Mouse (Mus musculus): ENCODE measurements around the gene Olfr544. TPM values are rescaled to one million over a fixed set of nuclear protein-coding genes. Genes with fewer than 3 reads are reported as not detected.
A peak's percentile ranks its signal among the peaks of the same experiment; 100 is the strongest.

The Olfr544 gene
- total RNA-seq (2014; fragmentation: Nextera tagmentation) (not detected in 2 replicates), total RNA-seq (2017) (not detected in 2 replicates)

DNA sequence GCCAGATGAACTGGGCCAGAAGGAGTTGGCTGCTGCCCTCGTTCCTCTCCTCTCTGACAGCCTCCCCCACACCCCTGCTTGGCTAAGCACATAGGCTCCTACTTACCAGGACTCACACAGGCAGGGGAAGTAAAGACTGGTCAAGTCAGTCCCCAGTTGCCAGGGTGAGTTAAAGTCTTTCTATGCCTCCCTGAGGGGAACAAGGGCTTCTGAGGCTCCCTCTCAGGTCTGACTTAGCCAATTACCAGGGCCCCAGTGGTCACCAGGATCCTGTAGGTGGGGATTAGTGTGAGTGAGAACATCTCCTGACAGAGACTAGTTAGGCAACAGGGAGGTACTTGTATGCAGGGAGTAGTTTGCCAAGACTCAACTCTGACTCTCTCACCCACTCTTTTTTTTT, at the start of gene Olfr544:
Gene Olfr544 (minus strand): TSS at position 153 of the 400 bp plus-strand sequence.
- ATAC-seq (replicated peaks; ENCODE audit: poor library complexity, severe bottlenecking) = no peak

DNA sequence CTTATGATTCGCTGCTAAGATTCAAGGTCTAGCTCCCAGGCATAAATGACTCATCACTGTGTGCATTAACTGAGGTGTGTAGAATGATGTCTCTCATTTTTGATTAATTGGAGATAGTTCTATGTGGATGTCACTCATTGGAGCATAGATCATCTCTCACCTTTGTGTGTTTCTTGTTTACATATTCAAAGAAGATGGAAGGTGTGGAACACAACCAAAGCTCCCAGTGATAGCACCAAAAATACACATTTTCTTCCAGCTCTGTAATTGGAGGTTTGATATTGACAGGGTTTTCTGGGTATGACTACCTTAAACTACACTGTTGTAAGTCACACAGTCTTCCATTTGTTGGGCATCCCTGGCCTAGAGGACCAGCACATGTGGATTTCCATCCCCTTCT, 46.3 kb upstream of the Olfr544 start, which contains the start of gene Olfr547:
Gene Olfr547 (plus strand): TSS at position 301 of the 400 bp plus-strand sequence.
- no peak for ATAC-seq (replicated peaks; ENCODE audit: poor library complexity, severe bottlenecking)

DNA sequence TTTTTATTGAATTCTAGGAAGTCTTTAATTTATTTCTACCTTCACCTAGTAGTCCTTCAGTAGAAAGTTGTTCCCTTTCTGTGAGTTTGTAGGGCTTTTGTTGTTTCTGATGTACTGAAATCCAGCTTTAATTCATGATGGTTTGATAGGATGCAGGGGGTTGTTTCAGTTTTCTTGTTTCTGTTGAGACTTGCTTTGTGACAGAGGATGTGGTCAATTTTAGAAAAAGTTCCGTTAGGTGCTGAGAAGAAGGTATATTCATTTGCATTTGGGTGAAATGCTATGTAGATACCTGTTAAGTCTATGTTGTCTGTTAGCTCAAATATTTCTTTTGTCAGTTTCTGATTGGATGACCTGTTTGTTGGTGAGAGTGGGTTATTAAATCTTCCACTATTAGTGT, 40.9 kb upstream of the Olfr544 start:
- no peak for ATAC-seq (replicated peaks; ENCODE audit: poor library complexity, severe bottlenecking)

DNA sequence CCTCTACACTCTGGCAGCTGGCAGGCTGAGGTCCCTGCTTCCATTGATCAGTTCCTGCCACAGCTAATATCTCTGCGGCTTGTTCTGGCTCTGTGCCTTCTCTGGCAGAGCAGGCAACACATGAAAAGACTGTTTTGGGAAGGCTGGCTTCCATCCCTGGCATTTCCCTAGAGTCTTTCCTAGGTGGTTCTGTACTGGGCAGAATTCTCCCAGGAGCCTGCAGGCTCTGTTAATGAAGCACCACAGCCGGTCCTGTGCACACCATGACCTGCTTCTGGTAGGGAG, 28.9 kb upstream of the Olfr544 start:
- no peak for ATAC-seq (replicated peaks; ENCODE audit: poor library complexity, severe bottlenecking)

DNA sequence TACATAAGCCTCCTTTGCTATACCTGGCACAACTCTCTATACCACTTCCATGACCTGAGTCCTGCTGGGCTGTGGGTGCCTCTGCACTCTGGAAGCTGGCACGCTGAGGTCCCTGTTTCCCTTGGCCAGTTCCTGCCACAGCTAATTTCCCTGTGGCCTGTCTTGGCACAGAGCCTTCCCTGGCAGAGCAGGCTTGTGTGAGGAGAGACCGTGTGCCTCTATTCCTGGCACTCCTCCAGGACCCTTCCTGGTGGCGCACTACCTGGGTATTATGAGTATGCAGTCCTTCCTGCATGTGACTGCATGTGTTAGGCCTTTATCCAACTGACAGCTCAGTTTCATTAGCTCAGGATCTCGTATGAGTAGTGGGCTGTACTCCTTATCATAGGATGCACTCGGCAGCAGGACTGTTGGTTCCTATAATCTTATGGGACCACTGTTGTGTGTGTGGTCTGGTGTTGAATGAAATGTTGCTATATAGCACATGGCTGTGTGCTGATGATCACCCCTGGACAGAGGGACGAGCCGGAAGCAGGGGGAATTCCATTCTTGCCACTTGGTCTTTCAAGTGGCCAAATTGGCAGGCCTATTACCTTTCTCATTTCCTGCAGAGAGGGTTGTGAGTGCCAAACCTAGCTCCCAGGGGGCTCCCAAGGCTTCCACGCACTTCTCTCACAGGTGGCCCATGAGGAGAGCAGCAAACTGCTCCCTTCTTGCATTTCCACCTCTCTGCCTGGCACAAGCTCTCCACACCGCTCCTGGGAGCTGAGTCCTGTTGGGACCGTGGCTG, 28.3 kb upstream of the Olfr544 start:
- ATAC-seq (replicated peaks; ENCODE audit: poor library complexity, severe bottlenecking) = no peak

DNA sequence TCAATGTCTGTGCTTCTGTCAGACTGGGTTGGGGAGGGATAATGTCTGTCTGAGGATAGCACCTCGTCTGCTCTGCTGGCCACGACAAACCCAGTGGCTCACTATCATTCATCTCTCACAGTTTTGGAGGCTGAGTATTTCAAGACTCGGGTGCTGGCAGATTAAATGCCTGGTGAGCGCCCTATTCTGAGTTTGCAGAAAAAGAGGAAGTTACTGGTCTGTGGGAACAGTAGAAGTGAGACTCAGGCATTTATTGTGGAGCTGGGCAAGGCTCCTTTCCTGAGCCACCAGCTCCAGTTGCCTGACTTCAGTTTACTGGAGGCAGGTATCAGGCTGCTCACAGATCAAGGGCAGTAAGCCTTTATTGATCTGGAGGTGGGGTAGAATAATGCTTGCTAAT, 26.0 kb upstream of the Olfr544 start:
- peak; percentile 54 for ATAC-seq (replicated peaks; ENCODE audit: poor library complexity, severe bottlenecking)

DNA sequence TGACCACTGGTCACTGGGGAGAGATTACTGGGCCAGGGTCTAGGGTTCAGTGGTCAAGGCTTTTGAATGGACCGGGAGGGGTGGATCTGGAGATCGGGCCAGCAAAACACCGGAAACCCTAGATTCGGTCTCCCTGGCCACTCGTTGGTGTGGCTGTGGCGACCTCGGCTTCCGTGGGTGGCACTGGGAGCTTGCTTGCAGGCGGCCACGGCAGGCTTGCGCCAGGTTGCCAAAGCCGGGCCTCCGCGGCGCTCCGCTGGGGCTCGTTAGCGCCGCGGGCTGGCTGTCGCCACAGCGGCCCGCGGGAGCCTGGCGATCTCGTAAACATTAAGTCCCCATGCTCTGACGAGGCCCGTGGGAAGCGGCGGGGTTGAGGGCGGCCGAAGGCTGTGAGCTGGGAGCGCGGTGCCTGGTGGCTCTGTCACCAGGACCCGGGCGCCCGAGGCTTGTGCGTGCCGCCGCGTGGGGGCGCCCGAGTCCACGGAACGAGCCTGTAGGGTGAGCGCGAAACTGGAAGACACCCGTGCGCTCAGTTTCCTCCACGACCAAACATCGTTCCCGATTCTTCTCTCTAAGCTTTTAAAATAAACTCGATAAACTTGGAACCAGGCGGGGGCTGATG, 24.8 kb upstream of the Olfr544 start:
- ATAC-seq (replicated peaks; ENCODE audit: poor library complexity, severe bottlenecking) = peak; percentile 78

DNA sequence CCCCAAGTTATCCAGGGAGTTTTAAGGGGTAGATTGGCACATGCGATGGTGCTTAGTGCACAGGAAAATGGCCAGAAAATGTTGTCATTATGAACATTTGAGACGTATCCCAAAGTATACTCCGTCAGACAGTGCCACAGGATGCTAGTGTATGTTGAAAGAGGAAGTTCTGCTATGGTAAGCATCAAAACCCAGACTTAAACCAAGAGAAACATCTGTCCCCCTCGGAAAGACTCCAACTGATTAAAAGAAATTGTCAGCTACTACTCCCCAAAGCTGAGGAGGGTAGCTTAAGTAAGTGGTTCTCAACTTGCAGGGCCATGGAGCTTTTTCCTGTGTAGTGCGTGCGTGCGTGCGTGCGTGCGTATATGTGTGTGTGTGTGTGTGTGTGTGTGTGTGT, 23.8 kb upstream of the Olfr544 start:
- peak; percentile 57 for ATAC-seq (replicated peaks; ENCODE audit: poor library complexity, severe bottlenecking)

DNA sequence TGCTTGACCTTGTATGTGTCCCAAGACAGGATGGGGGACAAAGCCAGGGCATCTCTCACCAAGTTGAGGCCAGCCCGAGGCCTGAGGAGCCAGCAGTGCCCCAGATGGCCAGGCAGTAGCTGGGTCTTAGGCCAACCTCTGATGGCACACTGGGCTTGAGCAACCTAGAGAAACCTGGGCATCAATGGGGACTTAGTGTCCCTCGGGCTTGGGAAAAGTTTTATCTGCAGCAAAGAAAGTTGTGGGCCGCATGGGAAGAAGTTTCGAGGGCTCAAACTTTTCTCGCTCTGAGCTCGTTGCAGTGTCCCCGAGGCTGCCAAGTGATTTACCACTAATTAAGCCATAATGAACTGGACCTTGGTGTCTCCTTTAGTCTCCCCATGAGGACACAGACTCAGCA, 21.6 kb upstream of the Olfr544 start:
- no peak for ATAC-seq (replicated peaks; ENCODE audit: poor library complexity, severe bottlenecking)

DNA sequence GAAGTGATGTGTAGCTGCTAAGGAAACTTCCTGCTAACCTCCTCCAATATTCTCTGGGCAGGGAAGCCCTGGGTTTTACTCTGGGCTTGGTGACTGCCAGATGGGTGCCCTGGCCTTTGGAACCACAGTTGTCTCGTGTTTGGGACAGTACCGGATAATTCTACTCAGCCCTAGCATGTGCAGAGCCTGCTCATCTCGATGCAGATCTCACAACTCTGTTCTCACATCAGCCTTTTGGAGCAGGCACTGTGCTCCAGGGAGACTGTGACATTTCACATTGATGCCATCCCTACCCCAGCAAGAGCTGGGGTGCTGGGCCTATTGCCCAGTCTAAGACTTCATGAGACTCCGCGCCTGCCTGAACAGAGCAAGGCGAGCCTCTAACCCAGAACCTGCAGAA, 20.6 kb upstream of the Olfr544 start:
- ATAC-seq (replicated peaks; ENCODE audit: poor library complexity, severe bottlenecking) = no peak

DNA sequence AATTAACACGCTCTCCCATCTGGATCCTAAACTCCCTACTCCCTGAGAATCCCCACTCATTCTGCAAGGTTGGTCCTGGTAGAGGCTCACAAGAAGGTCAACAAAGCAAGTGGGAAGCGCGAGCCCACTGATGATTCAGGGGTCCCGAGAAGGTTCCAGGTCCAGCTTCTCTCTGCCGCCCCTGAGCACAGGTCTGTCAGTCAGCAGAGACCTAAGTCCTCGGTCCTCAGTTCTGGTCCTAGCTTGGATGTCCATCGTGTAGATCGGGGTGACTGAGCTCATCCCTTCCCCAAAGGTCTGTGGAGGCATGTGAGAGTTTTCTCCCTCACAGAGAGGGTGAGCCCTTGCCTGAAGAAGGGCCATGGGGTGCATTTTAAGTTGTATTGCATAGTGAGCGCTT, 20.0 kb upstream of the Olfr544 start:
- ATAC-seq (replicated peaks; ENCODE audit: poor library complexity, severe bottlenecking) = no peak

DNA sequence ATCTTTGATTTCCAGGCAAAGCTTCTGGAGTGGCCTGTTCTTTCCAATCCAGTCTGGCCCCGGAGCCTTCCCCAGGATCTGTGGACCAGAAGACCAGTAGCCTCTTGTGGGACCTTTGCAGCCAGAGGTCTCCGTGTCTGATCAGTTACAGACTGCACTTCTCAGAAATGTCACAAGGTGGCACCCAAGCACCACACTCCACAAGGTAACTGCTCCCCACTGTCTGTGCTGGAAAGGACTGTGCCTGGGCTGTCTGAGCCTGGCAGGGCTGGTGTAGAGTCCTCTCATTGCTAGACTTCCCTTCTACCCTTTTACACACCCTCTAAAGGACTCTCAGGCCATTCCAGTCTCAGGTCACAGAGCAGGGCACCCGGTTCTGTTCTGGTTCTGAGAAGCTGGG, 18.7 kb upstream of the Olfr544 start:
- ATAC-seq (replicated peaks; ENCODE audit: poor library complexity, severe bottlenecking) = peak; percentile 94

DNA sequence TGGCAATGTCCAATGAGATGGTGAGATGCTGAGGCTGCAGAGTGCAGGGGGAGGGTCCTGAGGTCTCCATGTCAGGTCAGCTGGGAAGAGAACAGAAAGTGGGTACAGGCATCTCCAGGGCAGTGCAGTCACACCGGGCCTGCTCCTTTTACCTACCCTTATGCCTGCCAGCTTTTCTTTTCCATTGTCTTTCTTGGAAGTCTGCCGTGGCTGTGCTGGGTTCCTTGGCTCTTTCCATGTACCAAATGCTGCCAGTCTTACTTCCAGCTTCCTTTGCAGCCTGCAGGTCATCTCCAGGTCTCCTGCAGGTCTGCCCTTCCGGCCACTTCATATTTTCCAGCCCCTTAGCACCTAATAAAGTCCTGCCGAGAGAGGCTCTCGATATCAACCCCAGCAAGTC, 13.9 kb upstream of the Olfr544 start:
- ATAC-seq (replicated peaks; ENCODE audit: poor library complexity, severe bottlenecking) = no peak

DNA sequence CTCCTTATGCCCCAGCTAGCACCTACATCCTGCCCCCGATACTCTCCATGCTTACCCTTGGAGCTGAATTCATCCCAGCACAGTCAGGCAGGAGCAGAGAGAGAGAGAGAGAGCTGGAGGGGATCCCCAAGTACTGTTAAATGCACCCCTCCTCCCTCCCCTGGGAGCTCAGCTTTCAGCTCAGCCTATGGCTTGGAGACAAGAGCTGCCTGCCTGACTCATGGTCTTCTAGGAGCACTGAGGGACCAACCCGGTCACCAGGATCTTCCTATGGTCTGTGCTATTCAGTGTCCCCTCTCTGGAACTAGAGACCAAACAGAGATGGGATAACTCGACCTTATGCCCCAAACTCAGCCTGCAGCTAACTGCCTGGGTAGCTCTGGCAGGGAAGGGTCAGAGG, 11.4 kb upstream of the Olfr544 start, which contains the start of gene Olfr545:
Gene Olfr545 (minus strand): TSS at position 101 of the 400 bp plus-strand sequence.
- no peak for ATAC-seq (replicated peaks; ENCODE audit: poor library complexity, severe bottlenecking)

DNA sequence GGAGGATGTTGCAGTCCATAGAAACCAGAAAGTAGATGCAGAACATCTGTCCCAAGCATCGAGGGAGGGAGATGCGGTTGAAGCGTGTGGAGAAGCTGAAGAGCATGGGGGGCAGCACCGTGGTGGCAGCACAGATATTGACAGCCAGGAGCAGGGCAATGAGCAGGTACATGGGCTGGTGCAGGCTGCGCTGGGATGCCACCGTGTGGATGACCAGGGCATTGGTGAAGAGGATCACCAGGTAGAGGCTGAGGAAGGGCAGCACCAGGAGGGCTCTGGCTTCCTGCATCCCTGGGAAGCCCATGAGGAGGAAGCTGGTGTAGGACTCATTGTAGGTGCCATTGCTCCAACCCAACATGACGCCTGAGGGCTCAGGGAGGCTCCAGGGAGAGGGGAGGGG, 6.3 kb upstream of the Olfr544 start:
- ATAC-seq (replicated peaks; ENCODE audit: poor library complexity, severe bottlenecking) = peak; percentile 42

DNA sequence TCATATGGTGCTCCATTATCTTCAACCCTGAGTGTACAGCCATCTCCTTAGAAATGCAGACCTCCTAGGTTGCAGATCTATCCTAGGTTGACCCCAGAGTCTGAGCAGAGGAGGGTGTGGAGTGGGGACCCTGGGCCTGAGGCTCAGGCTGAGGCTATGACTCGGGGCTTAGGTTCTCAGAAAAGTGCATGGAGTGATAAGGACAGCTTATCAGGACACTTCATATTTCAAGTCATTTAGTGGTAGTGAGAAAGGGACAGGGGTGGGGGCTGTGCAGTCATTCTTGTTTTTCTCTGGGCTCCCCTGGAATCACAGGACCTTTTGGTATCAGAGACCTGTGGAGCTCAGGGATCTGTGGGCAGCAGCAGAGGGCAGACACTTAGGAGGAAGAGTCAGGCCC, 2.0 kb downstream of the Olfr544 start:
- no peak for ATAC-seq (replicated peaks; ENCODE audit: poor library complexity, severe bottlenecking)

DNA sequence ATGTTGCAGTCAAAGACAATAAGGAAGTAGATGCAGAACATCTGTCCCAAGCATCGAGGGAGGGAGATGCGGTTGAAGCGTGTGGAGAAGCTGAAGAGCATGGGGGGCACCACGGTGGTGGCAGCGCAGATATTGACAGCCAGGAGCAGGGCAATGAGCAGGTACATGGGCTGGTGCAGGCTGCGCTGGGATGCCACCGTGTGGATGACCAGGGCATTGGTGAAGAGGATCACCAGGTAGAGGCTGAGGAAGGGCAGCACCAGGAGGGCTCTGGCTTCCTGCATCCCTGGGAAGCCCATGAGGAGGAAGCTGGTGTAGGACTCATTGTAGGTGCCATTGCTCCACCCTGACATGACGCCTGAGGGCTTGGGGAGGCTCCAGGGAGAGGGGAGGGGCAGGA, 3.3 kb downstream of the Olfr544 start:
- peak; percentile 41 for ATAC-seq (replicated peaks; ENCODE audit: poor library complexity, severe bottlenecking)

DNA sequence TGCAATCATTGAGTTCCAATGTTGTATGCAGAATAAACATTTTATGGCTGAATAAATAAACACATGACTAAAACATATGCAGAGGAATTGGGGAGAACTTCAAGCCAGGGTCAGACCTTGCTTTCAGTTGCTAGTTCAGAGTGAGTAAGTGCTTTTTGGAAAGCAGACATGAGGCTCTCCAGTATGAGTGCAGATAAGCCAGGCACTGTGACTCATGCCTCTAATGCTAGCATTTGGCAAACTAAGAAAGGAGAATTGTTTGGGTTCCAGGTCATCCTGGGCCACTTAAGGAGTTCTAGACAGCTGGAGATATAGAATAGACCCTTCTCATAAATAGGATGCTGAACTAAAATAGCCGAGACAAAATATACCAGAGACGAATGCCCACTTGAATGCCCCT, 4.4 kb downstream of the Olfr544 start:
- no peak for ATAC-seq (replicated peaks; ENCODE audit: poor library complexity, severe bottlenecking)

DNA sequence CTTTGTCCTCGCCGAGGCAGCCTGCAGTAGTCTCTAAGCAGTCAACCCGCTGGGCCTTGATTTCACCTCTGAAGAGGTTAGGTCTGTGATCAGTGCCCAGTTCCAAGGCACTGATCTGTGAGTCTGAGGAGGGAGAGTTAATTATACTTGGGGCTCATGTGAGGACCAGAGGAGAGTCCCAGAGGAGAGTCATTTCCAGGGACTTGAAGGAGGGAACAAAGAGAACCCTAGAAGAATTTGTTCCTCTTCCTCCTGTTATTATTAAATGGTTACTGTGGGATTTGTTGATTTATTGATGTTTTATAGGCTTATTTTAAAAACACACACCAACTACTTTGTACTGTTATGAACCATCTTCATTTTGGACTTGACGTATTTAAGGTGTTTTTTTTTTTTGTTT, 6.5 kb downstream of the Olfr544 start, which contains the start of gene Olfr543:
Gene Olfr543 (minus strand): TSS at position 101 of the 400 bp plus-strand sequence.
- no peak for ATAC-seq (replicated peaks; ENCODE audit: poor library complexity, severe bottlenecking)

DNA sequence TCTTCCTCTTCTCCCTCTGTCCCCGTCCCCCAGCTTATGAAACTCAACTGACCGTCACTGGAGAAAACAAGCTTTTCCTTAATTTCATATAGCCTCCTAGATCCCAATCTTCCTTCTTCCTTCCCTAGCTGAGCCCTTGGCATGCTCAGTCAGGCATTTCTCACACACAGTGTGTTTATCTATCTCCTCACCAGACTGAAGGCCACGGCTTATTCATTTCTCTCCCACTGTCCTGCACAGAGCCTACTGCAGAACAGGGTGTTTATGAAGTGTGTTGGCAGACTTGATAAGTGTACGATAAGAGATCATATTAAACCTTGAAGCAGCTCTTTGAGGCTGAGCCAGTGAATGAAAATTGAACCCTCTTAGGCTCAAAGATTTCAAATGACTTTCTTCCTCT, 7.3 kb downstream of the Olfr544 start:
- no peak for ATAC-seq (replicated peaks; ENCODE audit: poor library complexity, severe bottlenecking)

DNA sequence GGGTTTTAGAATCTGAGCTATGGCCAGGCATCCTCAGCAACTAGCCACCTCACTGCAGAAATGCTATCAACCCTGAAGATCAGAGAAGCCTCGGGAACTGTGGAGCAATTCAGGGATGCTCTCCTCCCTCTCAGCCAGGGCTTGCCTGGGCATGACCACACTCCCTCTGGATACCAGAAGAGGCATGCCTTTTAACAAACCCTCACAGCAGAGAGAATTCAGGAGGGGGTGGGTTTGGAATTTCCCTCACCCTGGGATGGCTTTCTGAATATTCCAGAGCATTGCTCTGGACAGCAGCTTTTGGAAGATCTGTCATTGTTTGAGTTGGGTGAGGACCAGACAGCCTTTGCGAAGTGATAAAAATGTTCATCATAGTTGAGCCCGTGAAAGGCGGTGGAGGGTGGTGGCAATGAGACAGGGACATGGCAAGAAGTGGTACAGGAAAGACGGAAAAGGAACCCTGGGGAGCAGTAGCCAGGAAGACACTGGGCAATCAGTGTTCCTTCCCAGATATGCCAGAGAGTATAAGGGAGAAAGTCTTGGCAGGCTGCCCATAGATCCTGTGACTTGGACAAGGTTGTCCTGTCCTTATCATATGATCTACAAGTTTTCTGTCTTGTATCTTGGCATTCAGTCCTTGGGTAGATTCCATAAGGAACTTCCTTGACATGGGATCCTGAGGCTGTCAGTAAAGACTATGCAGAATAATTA, 8.6 kb downstream of the Olfr544 start:
- no peak for ATAC-seq (replicated peaks; ENCODE audit: poor library complexity, severe bottlenecking)
